Mouse (Mus musculus) forebrain, embryonic 10.5 days (tissue): ENCODE results near the gene Gm3952. TPM values are rescaled to one million over a fixed set of nuclear protein-coding genes. Genes with fewer than 3 reads are reported as not detected.

Source experiments
- polyA plus RNA-seq: library from polyadenylated mRNA; unstranded; fragments of >200 nt; fragmentation: Nextera tagmentation; extraction: Ambion mirVana; gene quantifications from 2 replicates; pipeline ENCODE4 v1.2.1, GENCODE M21; 2016

The Gm3952 gene
- polyA plus RNA-seq, 1 experiment from 2014 or later, result not detected

Other genes starting within 250 kb of the Gm3952 start
- gene Itgb1, start 113.0 kb downstream of the Gm3952 start, polyA plus RNA-seq, result 106 and 113 TPM in 2 replicates